Mouse (Mus musculus) C2C12 (cell line): ENCODE measurements around the gene Ptpn3. TPM values are rescaled to one million over a fixed set of nuclear protein-coding genes. Genes with fewer than 3 reads are reported as not detected.

Source experiments
- H3K27me3 ChIP-seq: one replicate; pipeline ENCODE4 v1.6.1; 2011; ENCODE audit not compliant: control insufficient read depth, insufficient read depth, insufficient read length
- H3K36me3 ChIP-seq: one replicate; pipeline ENCODE4 v1.6.1; 2011; ENCODE audit not compliant: control insufficient read depth, insufficient read depth
- H3K4me3 ChIP-seq: one replicate; pipeline ENCODE4 v1.5.1; 2011; ENCODE audit warnings: mild to moderate bottlenecking, control low read depth; ENCODE audit not compliant: poor library complexity, insufficient read depth, severe bottlenecking
- H3K79me2 ChIP-seq: one replicate; pipeline ENCODE4 v1.6.1; 2011; ENCODE audit not compliant: control insufficient read depth, insufficient read depth
- H3K79me3 ChIP-seq: one replicate; pipeline ENCODE4 v1.6.1; 2011; ENCODE audit warnings: low read depth, control low read depth
- H3ac ChIP-seq: one replicate; pipeline ENCODE3; 2011; ENCODE audit warnings: low read depth; ENCODE audit not compliant: control insufficient read depth, insufficient read length
- CEBPB ChIP-seq: IDR thresholded peaks from one replicate; pipeline ENCODE4 v1.6.1; 2011; ENCODE audit warnings: low read depth, mild to moderate bottlenecking, control low read depth, moderate library complexity
- CTCF ChIP-seq: IDR thresholded peaks from one replicate; pipeline ENCODE4 v1.5.1; 2011; ENCODE audit not compliant: control insufficient read depth, insufficient read depth, insufficient read length
- FOSL1 ChIP-seq: IDR thresholded peaks from one replicate; pipeline ENCODE4 v1.8.0; 2011; ENCODE audit warnings: mild to moderate bottlenecking, low read length; ENCODE audit not compliant: poor library complexity, insufficient read depth, severe bottlenecking
- MAX ChIP-seq: IDR thresholded peaks from one replicate; pipeline ENCODE4 v1.6.1; 2011; ENCODE audit warnings: mild to moderate bottlenecking, control low read depth
- MYOD1 ChIP-seq: IDR thresholded peaks from one replicate; pipeline ENCODE4 v1.6.1; 2011; ENCODE audit warnings: low read depth; ENCODE audit not compliant: control insufficient read depth, insufficient read length
- MYOG ChIP-seq: IDR thresholded peaks from one replicate; pipeline ENCODE4 v1.6.1; 2011; ENCODE audit not compliant: control insufficient read depth, insufficient read length; ENCODE audit errors: extremely low read depth
- USF1 ChIP-seq: IDR thresholded peaks from one replicate; pipeline ENCODE4 v1.6.1; 2011; ENCODE audit warnings: low read depth, mild to moderate bottlenecking, control low read depth, moderate library complexity
- long read RNA-seq, 2 experiments: library from polyadenylated mRNA; unstranded; transcript quantifications; one replicate each; pipeline ENCODE4 v2.0.0; 2019 to 2020
- polyA plus RNA-seq: library from polyadenylated mRNA; unstranded; fragments of >200 nt; fragmentation: generic; extraction: Trizol; gene quantifications from one replicate; pipeline ENCODE4 v1.2.1, GENCODE M21; 2012; ENCODE audit warnings: missing spikeins

The Ptpn3 gene
- 3.1 TPM for polyA plus RNA-seq
- long read RNA-seq, experiment 1, partial matches to known transcripts = 0 of 4 reads
- long read RNA-seq, experiment 1, other reads (novel, unspliced or antisense) = 4 of 4 reads
- long read RNA-seq, experiment 2, partial matches to known transcripts = 1 of 3 reads
- long read RNA-seq, experiment 2, other reads (novel, unspliced or antisense) = 2 of 3 reads

DNA sequence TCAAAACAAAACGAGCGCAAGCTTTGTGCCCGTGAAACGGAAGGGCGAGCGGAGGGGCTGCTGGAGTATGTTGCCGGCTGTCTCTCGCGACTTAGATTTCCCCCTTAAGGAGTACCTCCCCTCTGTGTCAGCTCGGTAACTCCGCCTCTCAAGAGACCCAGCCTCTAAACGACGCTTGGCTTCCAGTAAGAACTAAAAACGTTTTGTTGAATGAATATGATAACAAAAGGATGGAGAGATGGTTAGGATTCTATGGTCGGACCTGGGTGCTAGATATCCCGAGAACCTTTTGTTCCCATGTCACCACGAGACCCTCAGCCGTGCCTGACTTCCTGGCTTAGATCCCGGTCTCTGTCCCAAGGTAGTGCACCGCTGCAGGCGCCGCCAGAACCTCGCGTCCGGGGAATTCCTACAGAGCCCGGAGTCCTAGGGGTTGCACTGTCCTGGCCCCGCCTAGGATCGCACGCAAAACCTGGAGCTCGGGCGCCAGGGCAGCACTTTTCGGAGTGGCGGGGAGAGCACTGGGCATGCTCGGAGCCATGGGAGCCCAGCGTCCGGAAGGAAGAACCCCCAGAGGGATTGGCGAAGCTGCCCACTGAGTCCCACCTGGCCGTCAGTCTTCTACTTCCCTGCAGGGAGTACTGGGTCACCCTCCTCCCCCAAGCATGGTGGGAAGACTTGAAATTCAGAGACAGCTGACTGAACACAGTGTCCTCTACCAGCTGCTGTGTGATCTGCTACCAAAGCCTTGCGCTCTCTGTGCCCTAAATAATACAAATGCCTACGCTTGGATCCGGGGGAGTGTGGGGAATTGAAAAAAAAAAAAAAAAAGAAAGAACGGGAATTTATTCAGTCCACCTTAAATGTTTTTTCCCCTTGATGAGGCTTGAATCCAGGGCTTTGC lies at the start of gene Ptpn3:
Gene Ptpn3, minus strand, starts transcription at position 428 of the 904 bp plus-strand sequence.
- Histone ChIP-seq H3ac (peak within 1 kb of the TSS; percentile 85), H3K4me3 (peak within 1 kb of the TSS; percentile 50), H3K79me3 (no peaks in the 10 kb centered on the region), H3K36me3 (no peaks in the 10 kb centered on the region), H3K27me3 (no peaks in the 10 kb centered on the region), H3K79me2 (no peaks in the 10 kb centered on the region)
- TF ChIP-seq USF1 (no peak), MAX (no peak), FOSL1 (no peak), CTCF (no peak)

DNA sequence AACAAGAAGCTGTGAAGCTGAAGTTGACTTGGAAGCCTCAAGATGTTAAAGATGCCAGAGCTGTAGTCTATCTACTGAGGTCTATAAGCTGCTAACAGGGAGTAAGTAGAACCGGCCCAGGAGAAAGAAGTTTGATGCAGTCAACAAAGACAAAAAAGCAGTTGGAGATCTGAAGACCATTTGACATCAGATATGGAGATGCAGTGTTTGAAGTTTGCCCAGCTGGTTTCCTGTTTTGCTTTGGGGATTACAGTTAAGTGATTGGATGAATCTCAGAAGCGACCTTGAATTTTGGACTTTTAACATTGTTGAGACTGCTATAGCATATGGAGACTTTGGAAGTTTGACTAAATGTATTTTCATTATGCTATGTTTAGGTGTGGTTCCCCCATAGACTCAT lies 48.9 kb upstream of the Ptpn3 start:
- peaks cover 11% of the 10 kb centered on the region for H3K27me3 ChIP-seq
- TF ChIP-seq MYOD1 (no peak), MYOG (no peak), CEBPB (no peak), CTCF (no peak), MAX (no peak), USF1 (no peak), FOSL1 (no peak)
- no peaks in the 10 kb centered on the region for H3K79me3 ChIP-seq

DNA sequence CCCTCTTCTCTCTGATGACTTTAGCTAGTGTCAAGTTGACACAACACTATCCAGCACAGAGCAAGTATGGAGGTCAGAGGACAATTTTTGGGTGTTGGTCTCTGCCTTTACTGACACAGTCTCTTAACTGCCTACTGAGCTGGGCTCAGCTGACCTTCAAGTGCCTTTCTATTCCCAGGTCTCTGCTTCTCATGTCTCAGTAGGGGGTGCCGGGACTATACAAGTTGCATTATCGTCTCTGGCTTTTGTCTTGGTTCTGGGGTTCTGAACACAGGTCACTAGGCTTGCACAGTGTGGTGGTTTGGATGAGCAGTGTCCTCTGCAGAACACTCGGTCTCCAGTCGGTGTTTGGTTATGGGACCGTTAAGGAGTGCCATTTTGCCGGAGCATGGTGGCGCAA lies 42.4 kb upstream of the Ptpn3 start:
- no peaks in the 10 kb centered on the region for H3K79me2 ChIP-seq

More for the DNA sequence above, 48.9 kb upstream of the Ptpn3 start:
- H3K4me3 ChIP-seq = no peak overlapping the region
- H3ac ChIP-seq = no peak overlapping the region
- H3K79me2 ChIP-seq = no peaks in the 10 kb centered on the region
- H3K36me3 ChIP-seq = no peaks in the 10 kb centered on the region

DNA sequence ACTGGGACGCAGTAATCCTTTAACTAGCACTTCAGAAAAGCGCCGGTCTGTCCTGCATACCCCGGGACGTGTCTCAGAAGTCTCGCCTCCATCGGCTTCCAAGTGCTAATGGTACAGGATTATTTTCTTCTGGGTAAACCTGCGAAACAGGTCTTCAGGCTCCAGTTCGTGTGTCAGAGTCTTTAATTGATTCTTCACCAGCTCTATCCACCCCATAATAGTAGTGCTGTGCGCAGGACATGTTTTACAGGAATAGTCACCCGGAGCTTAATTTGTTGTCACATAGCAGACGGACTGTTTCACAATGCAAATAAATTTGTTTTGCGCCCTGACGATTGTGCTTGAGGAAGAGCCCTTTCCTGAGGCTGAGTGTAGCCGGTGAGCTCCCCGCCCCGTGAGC lies 37.3 kb upstream of the Ptpn3 start:
- Histone ChIP-seq H3K4me3 (no peak overlapping the region), H3ac (no peak overlapping the region), H3K79me3 (no peaks in the 10 kb centered on the region), H3K36me3 (no peaks in the 10 kb centered on the region), H3K79me2 (no peaks in the 10 kb centered on the region), H3K27me3 (peaks cover 4% of the 10 kb centered on the region)
- TF ChIP-seq MYOG (no peak), USF1 (no peak), MYOD1 (no peak), FOSL1 (no peak), MAX (no peak), CTCF (no peak), CEBPB (no peak)

More for the DNA sequence above, 42.4 kb upstream of the Ptpn3 start:
- no peaks in the 10 kb centered on the region for H3K36me3 ChIP-seq
- H3K4me3 ChIP-seq = no peak overlapping the region
- no peak for TF ChIP-seq CEBPB
- TF ChIP-seq MYOG = no peak
- TF ChIP-seq MAX = no peak
- TF ChIP-seq CTCF = no peak
- no peak for TF ChIP-seq FOSL1
- TF ChIP-seq MYOD1 = no peak
- TF ChIP-seq USF1 = no peak
- peaks cover 16% of the 10 kb centered on the region for H3K27me3 ChIP-seq
- no peaks in the 10 kb centered on the region for H3K79me3 ChIP-seq
- no peak overlapping the region for H3ac ChIP-seq

DNA sequence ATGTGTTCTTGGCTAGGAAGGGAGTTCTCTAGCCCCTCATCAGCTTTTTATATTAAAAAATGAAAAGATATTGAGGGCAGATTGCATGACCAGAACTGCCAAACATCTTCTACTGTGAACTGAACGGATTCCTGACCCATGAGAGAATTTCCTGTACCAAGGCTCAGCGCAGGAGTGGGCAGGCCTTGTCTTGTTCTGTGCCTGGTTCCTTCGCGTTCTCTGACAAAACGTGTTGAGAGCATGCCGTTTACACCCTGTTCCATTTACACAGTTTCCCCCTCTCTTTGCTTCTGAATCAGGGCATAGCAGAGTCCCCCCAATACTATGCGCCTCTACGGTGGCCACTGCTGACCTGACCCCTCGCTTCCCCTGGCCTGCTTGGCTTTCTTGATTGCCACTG lies 36.4 kb upstream of the Ptpn3 start:
- Histone ChIP-seq H3K79me2 (no peaks in the 10 kb centered on the region), H3K79me3 (no peaks in the 10 kb centered on the region)

More for the DNA sequence above, 36.4 kb upstream of the Ptpn3 start:
- Histone ChIP-seq H3ac (no peak overlapping the region), H3K4me3 (no peak overlapping the region), H3K36me3 (no peaks in the 10 kb centered on the region), H3K27me3 (peaks cover 4% of the 10 kb centered on the region)
- TF ChIP-seq MYOD1 (no peak), CTCF (no peak), MYOG (no peak), FOSL1 (no peak), CEBPB (no peak), USF1 (no peak), MAX (no peak)
